Mouse (Mus musculus) E14TG2a.4 (cell line): ENCODE data around the gene Cyp2t4.

Experiments
- CTCF ChIP-seq: conservative IDR thresholded peaks from 2 replicates; pipeline ENCODE4 v1.5.1; 2014; ENCODE audit warnings: low read length
- POU5F1 ChIP-seq: IDR thresholded peaks from 2 replicates; pipeline ENCODE4 v1.6.1; 2014; ENCODE audit warnings: low read length, borderline replicate concordance

- TF ChIP-seq CTCF = no peak
- no peak for TF ChIP-seq POU5F1
Observed at GRCm38 (mm10) chr7:27179217-27179918, 25.9 kb downstream of the Cyp2t4 start.
